Mouse (Mus musculus): ENCODE data around the gene Primpol. TPM values are rescaled to one million over a fixed set of nuclear protein-coding genes. Genes with fewer than 3 reads are reported as not detected.
"Not testable (repeated sequence)": the region's sequence is repeated elsewhere in the genome, so short reads cannot be mapped to it uniquely, and the experiment has no call there.

Primpol gene
- polyA plus RNA-seq, 1 experiment from 2014 or later = 11.4 TPM

DNA sequence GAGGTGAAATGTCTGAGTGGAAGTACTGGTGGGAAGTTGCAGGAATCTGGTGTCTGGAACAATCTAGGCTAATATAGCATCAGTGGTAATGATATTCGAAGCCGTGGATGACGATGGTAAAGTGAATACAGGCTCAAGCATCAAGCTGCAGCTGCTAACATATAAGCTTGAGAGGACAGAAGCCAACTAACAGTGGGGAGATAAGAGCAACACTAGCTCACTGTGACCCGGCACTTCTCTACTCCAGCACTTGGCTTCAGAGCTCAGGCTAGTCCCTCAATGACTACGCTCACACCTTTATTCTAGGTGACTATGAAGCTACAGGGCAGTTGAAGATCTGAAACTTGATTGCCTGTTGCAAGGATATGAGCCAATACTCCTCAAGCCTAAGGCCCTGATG lies 18.3 kb downstream of the Primpol start:
- Histone ChIP-seq H3K9me3 (replicated peaks) (no peaks in the 10 kb centered on the region), H3K36me3 (peaks cover 10% of the 10 kb centered on the region; the same call in 1 of the 2 replicates), H3K4me3 (no peak overlapping the region), H3K4me1 (peaks cover 10% of the 10 kb centered on the region), H3K27ac (no peak overlapping the region), H3K27me3 (ENCODE audit: low read depth, poor library complexity, severe bottlenecking) (no peaks in the 10 kb centered on the region)
- no peak for DNase-seq (ENCODE audit: low spot score)
- WGBS = 94% methylated on average over 5 of the region's 5 CpGs

DNA sequence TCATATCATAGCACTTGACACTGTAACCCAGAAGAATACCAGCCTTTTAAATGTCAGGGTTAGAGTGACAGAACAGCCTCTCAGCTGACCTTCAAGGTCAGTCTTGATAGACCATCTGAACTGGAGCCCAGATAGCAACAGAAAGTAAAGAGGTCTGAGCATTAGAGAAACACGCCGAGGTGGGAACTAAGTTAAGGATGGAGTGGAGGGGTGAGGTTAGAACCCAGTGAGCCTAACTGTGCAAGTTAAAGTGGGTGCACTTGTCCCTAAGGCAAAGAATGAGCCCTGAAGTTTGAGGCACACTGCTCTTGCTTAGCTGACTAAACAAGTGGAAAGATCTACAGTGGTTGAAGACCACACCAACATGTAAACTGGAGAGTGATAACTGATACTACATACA lies 18.9 kb downstream of the Primpol start:
- H3K4me3 ChIP-seq = no peak overlapping the region
- WGBS = 90% methylated on average over 2 of the region's 2 CpGs
- DNase-seq (ENCODE audit: low spot score) = no peak
- H3K9me3 ChIP-seq (replicated peaks) = no peaks in the 10 kb centered on the region
- no peak overlapping the region for H3K27ac ChIP-seq
- peaks cover 10% of the 10 kb centered on the region; the same call in 1 of the 2 replicates for H3K36me3 ChIP-seq
- H3K4me1 ChIP-seq = peaks cover 10% of the 10 kb centered on the region
- no peaks in the 10 kb centered on the region for H3K27me3 ChIP-seq (ENCODE audit: low read depth, poor library complexity, severe bottlenecking)

DNA sequence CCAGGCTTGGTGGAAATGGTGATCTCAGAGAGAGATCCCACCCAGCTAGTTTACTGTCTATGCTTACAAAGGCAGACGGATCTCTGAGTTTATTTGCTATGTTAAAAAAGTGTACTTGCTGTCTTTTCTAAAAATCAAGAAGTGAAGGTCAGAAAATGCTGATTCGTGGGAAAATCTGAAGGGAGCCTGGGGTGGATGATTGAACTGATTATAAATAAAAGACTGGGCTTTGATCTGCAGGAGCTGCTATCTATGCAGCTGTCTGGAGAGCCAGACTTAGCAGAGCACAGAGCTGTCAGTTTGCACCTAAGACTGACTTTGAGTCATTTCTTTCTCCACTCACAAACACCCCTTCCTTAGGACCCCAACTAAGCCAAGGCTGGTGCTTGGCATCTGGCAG lies 19.6 kb downstream of the Primpol start:
- H3K9me3 ChIP-seq (replicated peaks) = no peaks in the 10 kb centered on the region
- no peaks in the 10 kb centered on the region for H3K27me3 ChIP-seq (ENCODE audit: low read depth, poor library complexity, severe bottlenecking)
- H3K36me3 ChIP-seq = peaks cover 10% of the 10 kb centered on the region; the same call in 1 of the 2 replicates
- no peak overlapping the region for H3K4me3 ChIP-seq
- H3K27ac ChIP-seq = no peak overlapping the region
- DNase-seq (ENCODE audit: low spot score) = no peak
- 86% methylated on average over 2 of the region's 2 CpGs for WGBS
- peaks cover 10% of the 10 kb centered on the region for H3K4me1 ChIP-seq

DNA sequence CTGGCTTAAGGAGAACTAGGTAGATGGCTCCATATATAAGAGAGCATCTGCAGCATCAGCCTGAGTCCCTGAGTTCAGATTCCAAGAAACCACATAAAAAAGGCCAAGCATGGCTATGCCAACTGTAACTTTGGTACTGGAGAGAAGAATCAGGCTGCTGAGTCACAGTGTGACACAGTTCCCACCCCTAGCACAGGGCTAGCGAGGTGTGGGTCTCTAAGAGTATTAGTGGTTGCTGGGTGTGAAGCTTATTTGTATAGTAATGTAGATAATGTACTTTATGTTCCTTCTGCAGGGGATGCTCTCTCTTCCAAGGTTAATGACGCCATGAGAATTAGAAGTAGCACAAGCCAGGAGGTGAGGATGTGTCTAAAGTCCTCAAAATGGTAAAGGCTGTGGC lies 20.5 kb downstream of the Primpol start:
- DNase-seq (ENCODE audit: low spot score) = no peak
- Histone ChIP-seq H3K4me3 (no peak overlapping the region), H3K27me3 (ENCODE audit: low read depth, poor library complexity, severe bottlenecking) (no peaks in the 10 kb centered on the region), H3K9me3 (replicated peaks) (no peaks in the 10 kb centered on the region), H3K36me3 (peaks cover 10% of the 10 kb centered on the region; the same call in 1 of the 2 replicates), H3K4me1 (peaks cover 8% of the 10 kb centered on the region), H3K27ac (no peak overlapping the region)
- 91% methylated on average over 2 of the region's 2 CpGs for WGBS

DNA sequence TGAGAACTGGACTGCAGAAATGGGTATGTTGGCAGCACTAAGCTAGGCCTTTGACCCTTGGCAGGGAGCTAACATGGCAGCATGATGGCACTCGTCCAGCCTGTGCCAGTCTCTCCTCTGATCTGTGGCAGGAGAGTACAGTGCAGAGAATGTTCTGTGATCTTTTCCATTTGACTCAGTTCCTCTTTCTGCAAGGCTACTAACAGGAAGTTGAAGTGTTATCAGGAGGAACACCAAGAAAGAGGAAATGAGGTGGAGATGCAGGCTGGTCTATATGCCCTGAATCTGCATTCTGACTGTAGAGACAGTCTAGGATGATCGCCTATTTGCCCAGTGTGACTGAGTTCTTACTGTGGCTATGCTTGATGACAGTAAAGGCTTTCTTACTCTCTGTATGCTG lies 21.4 kb downstream of the Primpol start:
- WGBS = 90% methylated on average over 2 of the region's 2 CpGs
- Histone ChIP-seq H3K27ac (no peak overlapping the region), H3K9me3 (replicated peaks) (no peaks in the 10 kb centered on the region), H3K4me3 (no peak overlapping the region), H3K27me3 (ENCODE audit: low read depth, poor library complexity, severe bottlenecking) (no peaks in the 10 kb centered on the region), H3K36me3 (peaks cover 10% of the 10 kb centered on the region; the same call in 1 of the 2 replicates), H3K4me1 (no peaks in the 10 kb centered on the region)
- DNase-seq (ENCODE audit: low spot score) = no peak

DNA sequence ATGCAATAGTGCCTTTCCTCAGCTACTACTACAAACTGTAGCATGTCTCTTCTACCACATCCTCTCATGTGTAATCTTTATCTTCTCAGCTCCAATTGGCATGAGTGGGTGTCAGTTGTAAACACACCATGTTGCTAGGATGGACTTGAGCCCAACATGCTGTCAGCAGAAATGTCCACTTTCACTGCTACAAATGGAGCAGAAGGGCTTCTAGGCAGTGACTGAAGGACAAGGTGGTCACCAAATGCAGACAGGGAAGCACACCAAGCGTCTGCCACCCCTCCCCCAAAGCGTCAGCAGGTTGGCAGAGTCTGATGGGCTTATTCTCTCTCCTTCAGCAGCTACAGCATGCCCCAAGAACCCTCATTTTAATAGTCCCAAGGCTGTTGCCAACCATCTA lies 23.2 kb downstream of the Primpol start:
- H3K27me3 ChIP-seq (ENCODE audit: low read depth, poor library complexity, severe bottlenecking) = no peaks in the 10 kb centered on the region
- H3K27ac ChIP-seq = no peak overlapping the region
- H3K4me3 ChIP-seq = no peak overlapping the region
- no peak for DNase-seq (ENCODE audit: low spot score)
- H3K9me3 ChIP-seq (replicated peaks) = no peaks in the 10 kb centered on the region
- no peaks in the 10 kb centered on the region for H3K4me1 ChIP-seq
- peaks cover 10% of the 10 kb centered on the region; the same call in 1 of the 2 replicates for H3K36me3 ChIP-seq
- WGBS = 85% methylated on average over 2 of the region's 2 CpGs

DNA sequence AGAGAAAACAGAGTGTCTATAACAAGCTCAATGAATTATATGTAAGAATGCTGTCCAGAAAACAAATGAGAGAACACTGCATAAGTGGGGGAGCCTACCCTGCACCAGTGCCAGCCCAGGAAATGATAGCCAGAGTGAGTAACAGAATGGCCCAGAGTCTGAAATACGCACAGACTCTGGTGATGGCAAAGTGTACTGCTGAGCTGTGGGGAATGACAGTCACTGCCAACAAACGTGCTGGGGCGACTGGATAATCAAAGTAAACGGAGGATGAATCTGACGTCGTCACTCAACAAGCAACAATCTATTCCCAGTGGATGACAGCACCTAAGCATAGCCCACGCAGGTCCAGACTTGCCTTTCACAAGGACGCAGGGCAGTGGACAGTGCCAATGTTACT lies 23.9 kb downstream of the Primpol start:
- WGBS = 87% methylated on average over 8 of the region's 8 CpGs
- no peak for DNase-seq (ENCODE audit: low spot score)

DNA sequence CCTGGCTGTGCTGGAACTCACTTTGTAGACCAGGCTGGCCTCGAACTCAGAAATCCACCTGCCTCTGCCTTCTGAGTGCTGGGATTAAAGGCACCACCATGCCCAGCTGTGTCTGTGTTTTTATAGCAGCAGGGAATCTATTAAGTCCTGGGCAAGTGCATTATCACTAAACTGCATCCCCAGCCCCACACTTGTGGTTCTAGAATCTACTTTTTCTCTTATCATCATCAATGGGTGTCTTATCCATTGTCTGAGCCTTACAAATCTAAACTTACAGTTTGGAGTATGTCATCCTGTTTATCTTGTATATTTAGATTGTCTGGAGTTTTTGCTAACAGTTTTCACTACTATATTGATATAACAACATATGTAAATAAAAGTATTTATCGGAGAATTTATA lies 28.3 kb downstream of the Primpol start:
- 97% methylated on average over 2 of the region's 2 CpGs for WGBS
- H3K27me3 ChIP-seq (ENCODE audit: low read depth, poor library complexity, severe bottlenecking) = no peaks in the 10 kb centered on the region

More for the DNA sequence above, 23.9 kb downstream of the Primpol start:
- H3K36me3 ChIP-seq = peaks cover 10% of the 10 kb centered on the region; the same call in 1 of the 2 replicates
- no peaks in the 10 kb centered on the region for H3K4me1 ChIP-seq
- H3K4me3 ChIP-seq = no peak overlapping the region
- no peaks in the 10 kb centered on the region for H3K27me3 ChIP-seq (ENCODE audit: low read depth, poor library complexity, severe bottlenecking)
- H3K27ac ChIP-seq = no peak overlapping the region
- no peaks in the 10 kb centered on the region for H3K9me3 ChIP-seq (replicated peaks)

DNA sequence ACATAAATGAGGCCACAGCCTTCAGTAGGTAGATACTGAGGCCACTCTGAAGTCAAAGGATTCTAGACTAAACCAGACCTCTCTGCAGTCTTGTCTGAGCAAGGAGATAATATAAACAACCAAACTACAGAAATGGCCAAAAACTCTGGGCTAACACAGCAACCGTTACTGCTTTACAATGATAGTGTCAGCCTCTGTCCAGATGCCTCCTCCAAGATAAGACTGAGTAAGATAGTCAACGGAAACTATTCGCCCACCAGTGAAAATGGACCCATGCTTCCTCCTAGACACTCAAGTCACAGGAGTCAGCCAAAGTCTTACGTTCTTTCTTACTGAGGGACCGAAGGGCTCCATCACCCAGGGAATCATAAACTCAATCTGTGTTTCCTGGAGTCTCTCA lies 29.1 kb downstream of the Primpol start:
- DNase-seq (ENCODE audit: low spot score) = no peak
- Histone ChIP-seq H3K4me1 (no peaks in the 10 kb centered on the region), H3K36me3 (peaks cover 5% of the 10 kb centered on the region; the same call in 1 of the 2 replicates), H3K9me3 (replicated peaks) (no peaks in the 10 kb centered on the region), H3K27me3 (ENCODE audit: low read depth, poor library complexity, severe bottlenecking) (no peaks in the 10 kb centered on the region), H3K4me3 (no peak overlapping the region), H3K27ac (no peak overlapping the region)
- WGBS = 90% methylated on average over 5 of the region's 5 CpGs

More for the DNA sequence above, 28.3 kb downstream of the Primpol start:
- no peaks in the 10 kb centered on the region for H3K9me3 ChIP-seq (replicated peaks)
- no peak overlapping the region for H3K4me3 ChIP-seq
- no peaks in the 10 kb centered on the region for H3K4me1 ChIP-seq
- H3K27ac ChIP-seq = no peak overlapping the region
- DNase-seq (ENCODE audit: low spot score) = no peak
- peaks cover 5% of the 10 kb centered on the region; the same call in 1 of the 2 replicates for H3K36me3 ChIP-seq

DNA sequence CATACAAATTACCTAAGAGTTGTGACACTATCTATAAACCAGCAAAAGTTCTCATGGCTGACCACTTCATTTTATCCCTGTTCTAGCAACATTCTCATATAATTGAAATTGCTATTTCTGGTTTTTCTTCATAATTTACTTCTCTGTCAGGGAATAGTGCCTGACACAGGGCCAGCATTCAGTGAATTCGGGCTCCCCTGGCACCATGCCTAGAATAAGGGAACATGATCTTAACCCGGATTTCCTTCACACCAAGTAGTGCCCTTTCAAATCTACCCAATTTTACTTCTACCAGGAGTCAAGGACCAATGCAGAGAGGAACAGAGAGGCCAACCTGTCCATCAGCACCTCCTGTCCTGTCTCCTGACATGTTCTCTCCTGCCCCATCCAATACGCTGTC lies 31.4 kb downstream of the Primpol start:
- H3K36me3 ChIP-seq = peaks cover 23% of the 10 kb centered on the region
- no peaks in the 10 kb centered on the region for H3K27me3 ChIP-seq (ENCODE audit: low read depth, poor library complexity, severe bottlenecking)
- WGBS = 94% methylated on average over 3 of the region's 3 CpGs
- no peak overlapping the region for H3K4me3 ChIP-seq
- DNase-seq (ENCODE audit: low spot score) = no peak
- H3K27ac ChIP-seq = no peak overlapping the region
- H3K9me3 ChIP-seq (replicated peaks) = no peaks in the 10 kb centered on the region
- no peaks in the 10 kb centered on the region for H3K4me1 ChIP-seq

DNA sequence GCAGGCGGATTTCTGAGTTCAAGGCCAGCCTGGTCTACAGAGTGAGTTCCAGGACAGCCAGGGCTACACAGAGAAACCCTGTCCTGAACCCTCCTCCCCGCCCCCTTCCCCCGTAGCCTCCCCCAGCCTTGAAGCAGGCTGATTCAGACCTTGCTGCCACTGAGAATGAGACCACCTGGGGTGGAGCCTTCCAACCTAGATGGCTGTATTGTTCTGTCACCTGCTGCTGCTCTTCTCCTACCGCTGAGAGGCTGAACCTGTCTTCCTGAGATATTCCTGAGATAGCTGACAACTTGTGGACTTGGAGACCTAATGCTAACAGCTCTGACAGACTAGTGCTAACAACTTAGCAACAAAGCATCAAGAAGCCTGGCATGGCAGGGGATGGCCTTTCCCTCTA lies 32.7 kb downstream of the Primpol start:
- not testable (repeated sequence) for H3K4me3 ChIP-seq; H3K4me1 ChIP-seq; H3K27ac ChIP-seq; DNase-seq (ENCODE audit: low spot score); H3K9me3 ChIP-seq (replicated peaks); H3K27me3 ChIP-seq (ENCODE audit: low read depth, poor library complexity, severe bottlenecking)
- 38% methylated on average over 4 of the region's 4 CpGs for WGBS
- H3K36me3 ChIP-seq = peaks cover 33% of the 10 kb centered on the region

DNA sequence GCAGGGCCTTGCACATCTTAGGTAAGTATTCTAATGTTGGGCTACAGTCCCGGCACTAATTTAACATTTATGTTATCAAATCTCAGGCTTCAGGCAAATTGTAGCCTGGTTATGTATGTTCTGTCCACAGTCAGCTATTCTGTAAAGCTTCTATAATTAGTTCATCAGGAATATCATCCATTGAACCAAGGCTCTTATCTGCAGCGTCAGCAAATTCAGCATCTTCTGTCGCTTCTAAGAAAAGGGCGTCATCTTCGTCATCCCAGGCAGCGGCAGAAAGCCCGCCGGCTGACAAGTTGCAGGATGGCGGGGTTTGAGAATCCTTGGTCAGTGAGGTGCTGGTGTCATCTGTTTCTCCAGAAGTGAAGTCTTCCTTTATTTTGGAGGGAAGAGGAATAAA lies 38.2 kb downstream of the Primpol start:
- Histone ChIP-seq H3K9me3 (replicated peaks) (no peaks in the 10 kb centered on the region), H3K27me3 (ENCODE audit: low read depth, poor library complexity, severe bottlenecking) (no peaks in the 10 kb centered on the region), H3K4me1 (no peaks in the 10 kb centered on the region), H3K4me3 (no peak overlapping the region), H3K27ac (no peak overlapping the region), H3K36me3 (peaks cover 82% of the 10 kb centered on the region)
- no peak for DNase-seq (ENCODE audit: low spot score)
- WGBS = 95% methylated on average over 9 of the region's 9 CpGs

DNA sequence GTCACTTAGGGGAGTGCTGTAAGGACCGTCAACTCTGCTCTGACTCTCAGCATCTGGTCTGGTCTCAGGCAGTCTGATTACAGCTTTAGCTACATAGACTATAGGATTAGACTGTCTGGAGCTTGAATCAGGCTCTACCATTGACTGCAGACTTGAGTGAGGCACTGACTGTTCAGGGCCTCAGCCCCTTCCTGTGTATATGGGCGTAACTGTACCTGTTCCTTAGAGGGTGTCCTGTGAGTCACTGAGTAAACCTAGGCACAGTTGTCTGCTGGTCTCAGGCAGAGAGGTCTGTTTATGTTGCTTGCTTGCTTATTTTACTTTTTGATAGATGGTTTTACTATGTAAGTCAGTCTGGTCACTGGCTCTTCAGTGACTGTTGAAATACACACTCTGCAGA lies 43.0 kb downstream of the Primpol start:
- Histone ChIP-seq H3K4me1 (no peaks in the 10 kb centered on the region), H3K4me3 (no peak overlapping the region), H3K36me3 (peaks cover 86% of the 10 kb centered on the region), H3K9me3 (replicated peaks) (no peaks in the 10 kb centered on the region), H3K27me3 (ENCODE audit: low read depth, poor library complexity, severe bottlenecking) (no peaks in the 10 kb centered on the region), H3K27ac (no peak overlapping the region)
- WGBS = 91% methylated on average over 2 of the region's 2 CpGs
- no peak for DNase-seq (ENCODE audit: low spot score)

DNA sequence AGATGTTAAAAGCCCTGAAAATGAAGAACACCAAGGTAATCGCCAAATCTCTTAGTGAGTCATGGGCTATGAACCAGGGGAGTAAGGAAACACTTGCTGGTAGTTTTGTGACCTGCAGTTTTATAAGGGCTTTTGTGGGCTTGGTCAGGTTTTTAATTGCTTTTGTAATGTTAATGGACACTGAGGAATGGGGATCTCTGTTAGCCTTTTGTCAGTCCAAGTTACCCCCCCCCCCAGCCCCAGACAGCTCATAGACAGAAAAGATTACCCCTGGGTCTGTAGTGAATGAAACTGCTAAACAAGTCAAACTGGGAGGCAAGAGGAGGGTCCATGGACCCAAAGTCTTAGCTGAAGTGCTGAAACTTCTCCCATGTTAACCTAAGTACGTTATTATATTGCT lies 43.6 kb downstream of the Primpol start:
- Histone ChIP-seq H3K9me3 (replicated peaks) (no peaks in the 10 kb centered on the region), H3K4me1 (no peaks in the 10 kb centered on the region), H3K36me3 (peaks cover 81% of the 10 kb centered on the region), H3K4me3 (no peak overlapping the region), H3K27me3 (ENCODE audit: low read depth, poor library complexity, severe bottlenecking) (no peaks in the 10 kb centered on the region), H3K27ac (no peak overlapping the region)
- DNase-seq (ENCODE audit: low spot score) = no peak
- 92% methylated on average over 2 of the region's 2 CpGs for WGBS
